Mouse (Mus musculus): ENCODE data around the gene Wfikkn2. TPM values are rescaled to one million over a fixed set of nuclear protein-coding genes. Genes with fewer than 3 reads are reported as not detected.

The Wfikkn2 gene
- total and polyA plus RNA-seq, 3 experiments, result 0.04 to 0.11 (median 0.08) TPM

DNA sequence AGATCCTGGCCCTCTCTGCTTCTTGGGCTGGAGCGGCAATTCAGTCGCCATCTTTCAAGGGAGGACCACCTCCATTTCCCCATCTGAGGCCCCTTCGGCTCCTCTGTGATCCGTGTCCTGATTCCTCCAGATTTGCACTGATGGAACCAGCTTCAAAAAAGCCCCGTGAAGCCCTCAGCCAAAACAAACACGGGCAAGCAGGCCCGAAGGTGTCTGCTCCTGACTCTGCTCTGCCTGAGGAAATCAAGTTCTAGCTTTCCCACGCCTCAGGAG lies 920 bp upstream of the Wfikkn2 start:
- Histone ChIP-seq H3K79me2 (replicated peaks; ENCODE audit: control insufficient read depth, extremely low read depth, insufficient read depth, poor library complexity, severe bottlenecking) (no peaks in the 10 kb centered on the region), H3K36me3 (replicated peaks in 1 of 2; ENCODE audit: control insufficient read depth in 1 of 2, insufficient read depth in 1 of 2, low read length in 1 of 2) (no peaks in the 10 kb centered on the region), H3K4me1 (ENCODE audit: control insufficient read depth in 1 of 2, insufficient read depth in 2 of 2) (no peaks in the 10 kb centered on the region; a peak in 1 of 4 replicates), H3K9me3 (replicated peaks; ENCODE audit: low read length) (no peaks in the 10 kb centered on the region), H3K27me3 (replicated peaks) (peaks cover 3% of the 10 kb centered on the region), H3K27ac (ENCODE audit: insufficient read depth, low read depth) (no peak overlapping the region), H3K4me3 (replicated peaks in 1 of 3; ENCODE audit: low read depth in 2 of 3, low read length in 2 of 3, poor library complexity in 1 of 3) (no peak overlapping the region), H3K9ac (ENCODE audit: insufficient read depth, low read depth) (no peak overlapping the region), H3K4me2 (ENCODE audit: insufficient read depth, low read depth, poor library complexity, severe bottlenecking) (no peak overlapping the region)
- dilution Hi-C loops (cut with MboI; ENCODE audit: extremely low pct_ligation_motif_present, extremely low pct_unique_long_range_greater_than_20kb, low sequenced_read_pairs) (no loop called here), in situ Hi-C loops (cut with MboI; ENCODE audit: low pct_ligation_motif_present, low pct_unique_long_range_greater_than_20kb, low sequenced_read_pairs) (no loop called here)
- TF ChIP-seq JUN (IDR thresholded peaks at IDR 0.05; ENCODE audit: insufficient read depth, low read depth, low read length), result no peak
- no peak for TF ChIP-seq NELFE (IDR thresholded peaks at IDR 0.05; ENCODE audit: low read depth, low read length)
- DNase-seq (ENCODE audit: extremely low read depth), result no peak

GRCm38 (mm10) chr11:94244385-94244784 lies 1.4 kb downstream of the Wfikkn2 start:
- in situ Hi-C loops (cut with MboI; ENCODE audit: low pct_ligation_motif_present, low pct_unique_long_range_greater_than_20kb, low sequenced_read_pairs) (no loop called here), dilution Hi-C loops (cut with MboI; ENCODE audit: extremely low pct_ligation_motif_present, extremely low pct_unique_long_range_greater_than_20kb, low sequenced_read_pairs) (no loop called here)

DNA sequence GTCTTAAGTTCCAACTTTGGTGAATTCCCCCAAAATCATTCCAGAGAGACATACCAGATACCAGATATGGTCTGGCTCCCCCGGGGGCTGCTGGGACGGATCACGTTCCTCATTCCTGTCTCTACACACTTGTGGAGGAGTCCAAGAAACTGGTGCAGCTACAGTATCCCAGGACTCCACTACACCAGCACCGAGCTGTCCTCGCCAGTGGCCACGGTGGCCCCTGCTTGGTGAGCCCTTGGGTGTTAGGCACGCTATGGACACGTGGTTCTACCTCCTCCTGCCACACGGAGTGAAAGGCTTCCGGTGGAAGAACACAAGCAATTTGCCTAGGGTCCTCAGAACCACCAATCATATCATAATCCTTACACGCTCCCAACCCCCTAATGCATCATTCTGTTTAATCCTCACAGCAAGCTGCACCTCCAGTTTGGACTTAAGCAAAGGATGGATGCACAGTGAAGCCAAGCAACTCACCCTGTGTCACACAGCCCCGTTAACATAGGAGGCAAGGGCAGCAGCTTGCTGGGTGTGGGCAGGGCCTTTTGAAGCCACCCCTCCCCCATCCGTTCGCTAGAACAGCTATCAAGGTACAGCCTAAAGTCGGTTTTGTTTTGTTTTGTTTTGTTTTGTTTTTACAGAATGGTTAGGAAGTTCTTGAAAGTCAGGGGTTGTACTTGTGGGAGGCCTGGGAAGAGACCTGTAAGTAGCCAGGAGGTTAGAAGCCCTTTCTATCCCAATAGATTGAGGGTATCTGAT lies 2.2 kb downstream of the Wfikkn2 start:
- Histone ChIP-seq H3K79me2 (replicated peaks; ENCODE audit: control insufficient read depth, extremely low read depth, insufficient read depth, poor library complexity, severe bottlenecking) (no peaks in the 10 kb centered on the region), H3K9me3 (replicated peaks; ENCODE audit: low read length) (no peaks in the 10 kb centered on the region), H3K4me3 (replicated peaks in 1 of 3; ENCODE audit: low read depth in 2 of 3, low read length in 2 of 3, poor library complexity in 1 of 3) (no peak overlapping the region), H3K36me3 (replicated peaks in 1 of 2; ENCODE audit: control insufficient read depth in 1 of 2, insufficient read depth in 1 of 2, low read length in 1 of 2) (no peaks in the 10 kb centered on the region), H3K4me2 (ENCODE audit: insufficient read depth, low read depth, poor library complexity, severe bottlenecking) (no peak overlapping the region), H3K4me1 (ENCODE audit: control insufficient read depth in 1 of 2, insufficient read depth in 2 of 2) (peaks cover 0 to 8% of the 10 kb centered on the region in 2 experiments; a peak in 3 of 4 replicates), H3K27me3 (replicated peaks) (peaks cover 2% of the 10 kb centered on the region), H3K27ac (ENCODE audit: insufficient read depth, low read depth) (no peak overlapping the region), H3K9ac (ENCODE audit: insufficient read depth, low read depth) (no peak overlapping the region)
- dilution Hi-C loops (cut with MboI; ENCODE audit: extremely low pct_ligation_motif_present, extremely low pct_unique_long_range_greater_than_20kb, low sequenced_read_pairs), result no loop called here
- in situ Hi-C loops (cut with MboI; ENCODE audit: low pct_ligation_motif_present, low pct_unique_long_range_greater_than_20kb, low sequenced_read_pairs), result no loop called here
- DNase-seq (ENCODE audit: extremely low read depth), result no peak
- TF ChIP-seq JUND (conservative IDR thresholded peaks at IDR 0.05; ENCODE audit: low read depth, low read length), result no peak
- TF ChIP-seq UBTF (IDR thresholded peaks at IDR 0.05; ENCODE audit: low read depth, low read length), result no peak
- TF ChIP-seq NRF1 (IDR thresholded peaks at IDR 0.05; ENCODE audit: low read depth, low read length), result no peak
- TF ChIP-seq EP300 (IDR thresholded peaks at IDR 0.05; ENCODE audit: low read length), result no peak
- TF ChIP-seq ZMIZ1 (IDR thresholded peaks at IDR 0.05; ENCODE audit: low read depth, low read length), result no peak
- TF ChIP-seq USF2 (conservative IDR thresholded peaks at IDR 0.05; ENCODE audit: low read depth, low read length), result no peak
- TF ChIP-seq USF1 (IDR thresholded peaks at IDR 0.05; ENCODE audit: low read depth, low read length), result no peak
- no peak for TF ChIP-seq MXI1 (IDR thresholded peaks at IDR 0.05; ENCODE audit: low read depth, low read length)
- TF ChIP-seq SIN3A (IDR thresholded peaks at IDR 0.05; ENCODE audit: low read length), result no peak
- TF ChIP-seq CHD1 (IDR thresholded peaks at IDR 0.05; ENCODE audit: low read depth, low read length), result no peak
- TF ChIP-seq CTCF (conservative IDR thresholded peaks at IDR 0.05 in 1 of 2, IDR thresholded peaks at IDR 0.05 in 1 of 2; ENCODE audit: low read depth in 2 of 2, low read length in 2 of 2), result no peak
- TF ChIP-seq ZKSCAN1 (IDR thresholded peaks at IDR 0.05; ENCODE audit: borderline replicate concordance, low read depth, low read length), result no peak
- TF ChIP-seq MAFK (IDR thresholded peaks at IDR 0.05; ENCODE audit: insufficient replicate concordance, low read length), result no peak
- TF ChIP-seq NELFE (IDR thresholded peaks at IDR 0.05; ENCODE audit: low read depth, low read length), result no peak
- TF ChIP-seq PAX5 (IDR thresholded peaks at IDR 0.05; ENCODE audit: low read length), result no peak
- no peak for TF ChIP-seq JUN (IDR thresholded peaks at IDR 0.05; ENCODE audit: insufficient read depth, low read depth, low read length)
- no peak for TF ChIP-seq MYC (IDR thresholded peaks at IDR 0.05; ENCODE audit: low read depth, low read length)
- TF ChIP-seq RCOR1 (conservative IDR thresholded peaks at IDR 0.05; ENCODE audit: low read depth, low read length), result no peak

More at GRCm38 (mm10) chr11:94244385-94244784, 1.4 kb downstream of the Wfikkn2 start:
- no peak for DNase-seq (ENCODE audit: extremely low read depth)
- no peak overlapping the region for H3K4me2 ChIP-seq (ENCODE audit: insufficient read depth, low read depth, poor library complexity, severe bottlenecking)
- no peak for TF ChIP-seq IRF4 (IDR thresholded peaks at IDR 0.05; ENCODE audit: low read depth, low read length)
- no peak for TF ChIP-seq MEF2A (IDR thresholded peaks at IDR 0.05; ENCODE audit: borderline replicate concordance, low read depth, low read length)
- no peak for TF ChIP-seq PAX5 (IDR thresholded peaks at IDR 0.05; ENCODE audit: low read length)
- no peak for TF ChIP-seq ELF1 (IDR thresholded peaks at IDR 0.05; ENCODE audit: low read depth, low read length)
- TF ChIP-seq EP300 (IDR thresholded peaks at IDR 0.05; ENCODE audit: low read length), result no peak
- TF ChIP-seq MXI1 (IDR thresholded peaks at IDR 0.05; ENCODE audit: low read depth, low read length), result no peak
- TF ChIP-seq USF2 (conservative IDR thresholded peaks at IDR 0.05; ENCODE audit: low read depth, low read length), result no peak
- TF ChIP-seq TBP (conservative IDR thresholded peaks at IDR 0.05; ENCODE audit: low read depth, low read length), result no peak
- TF ChIP-seq MAX (IDR thresholded peaks at IDR 0.05; ENCODE audit: low read length), result no peak
- no peak for TF ChIP-seq CHD1 (IDR thresholded peaks at IDR 0.05; ENCODE audit: low read depth, low read length)
- TF ChIP-seq E2F4 (IDR thresholded peaks at IDR 0.05; ENCODE audit: insufficient replicate concordance, low read depth, low read length), result no peak
- TF ChIP-seq USF1 (IDR thresholded peaks at IDR 0.05; ENCODE audit: low read depth, low read length), result no peak
- no peak for TF ChIP-seq CHD2 (IDR thresholded peaks at IDR 0.05; ENCODE audit: low read length)
- TF ChIP-seq MAFK (IDR thresholded peaks at IDR 0.05; ENCODE audit: insufficient replicate concordance, low read length), result no peak
- TF ChIP-seq MAZ (IDR thresholded peaks at IDR 0.05; ENCODE audit: low read depth, low read length), result no peak
- no peak for TF ChIP-seq CTCF (conservative IDR thresholded peaks at IDR 0.05 in 1 of 2, IDR thresholded peaks at IDR 0.05 in 1 of 2; ENCODE audit: low read depth in 2 of 2, low read length in 2 of 2)
- no peak for TF ChIP-seq ETS1 (conservative IDR thresholded peaks at IDR 0.05; ENCODE audit: low read depth, low read length)
- no peak for TF ChIP-seq JUND (conservative IDR thresholded peaks at IDR 0.05; ENCODE audit: low read depth, low read length)
- no peak for TF ChIP-seq RCOR1 (conservative IDR thresholded peaks at IDR 0.05; ENCODE audit: low read depth, low read length)
- TF ChIP-seq MYC (IDR thresholded peaks at IDR 0.05; ENCODE audit: low read depth, low read length), result no peak
- no peaks in the 10 kb centered on the region for H3K79me2 ChIP-seq (replicated peaks; ENCODE audit: control insufficient read depth, extremely low read depth, insufficient read depth, poor library complexity, severe bottlenecking)
- peaks cover 3% of the 10 kb centered on the region for H3K27me3 ChIP-seq (replicated peaks)
- H3K36me3 ChIP-seq (replicated peaks in 1 of 2; ENCODE audit: control insufficient read depth in 1 of 2, insufficient read depth in 1 of 2, low read length in 1 of 2), result no peaks in the 10 kb centered on the region
- no peaks in the 10 kb centered on the region for H3K9me3 ChIP-seq (replicated peaks; ENCODE audit: low read length)
- no peak overlapping the region for H3K9ac ChIP-seq (ENCODE audit: insufficient read depth, low read depth)
- no peak overlapping the region for H3K4me3 ChIP-seq (replicated peaks in 1 of 3; ENCODE audit: low read depth in 2 of 3, low read length in 2 of 3, poor library complexity in 1 of 3)
- peaks cover 0 to 6% of the 10 kb centered on the region in 2 experiments; a peak in 3 of 4 replicates for H3K4me1 ChIP-seq (ENCODE audit: control insufficient read depth in 1 of 2, insufficient read depth in 2 of 2)
- H3K27ac ChIP-seq (ENCODE audit: insufficient read depth, low read depth), result no peak overlapping the region

All from CH12.LX (cell line).